Mouse (Mus musculus): ENCODE measurements around the gene Alpl.

DNA sequence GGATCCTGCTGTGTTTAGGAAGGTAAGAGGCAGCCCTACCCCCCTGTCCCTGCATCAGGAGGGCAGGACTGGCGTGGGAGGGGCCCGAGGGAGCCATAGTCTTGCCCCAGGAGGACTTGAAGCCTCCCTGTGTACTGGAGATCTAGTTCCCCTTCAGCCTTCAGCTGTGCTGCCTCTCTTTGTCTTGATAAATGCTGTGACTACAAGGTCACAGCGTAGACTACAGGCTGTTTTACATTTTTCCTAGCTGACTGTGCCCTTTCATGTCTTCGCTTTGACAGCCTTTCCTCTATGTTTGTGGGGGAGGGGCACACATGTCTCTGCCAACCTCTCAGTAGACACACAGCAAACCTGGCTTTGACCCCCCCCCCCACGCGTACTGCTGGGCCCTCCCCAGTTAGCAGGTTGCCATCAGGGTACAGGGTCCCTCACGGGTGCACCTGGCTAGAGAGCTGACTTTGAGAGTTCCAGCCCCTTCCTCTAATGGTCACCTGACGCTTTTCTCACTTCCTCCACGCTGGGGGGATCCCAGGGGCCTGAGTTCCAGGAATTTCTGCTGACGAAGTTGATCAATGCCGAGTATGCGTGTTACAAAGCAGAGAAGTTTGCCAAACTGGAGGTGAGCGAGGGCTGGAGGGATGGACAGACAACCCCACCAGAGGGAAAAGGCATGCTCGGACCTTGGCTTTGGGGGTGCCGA is 76.7 kb downstream of the Alpl start:
- TF ChIP-seq NELFE (IDR thresholded peaks at IDR 0.05; ENCODE audit: low read depth, low read length) (no peak), NRF1 (IDR thresholded peaks at IDR 0.05; ENCODE audit: insufficient read depth, low read depth, low read length, poor library complexity, severe bottlenecking) (no peak), SMC3 (IDR thresholded peaks at IDR 0.05; ENCODE audit: low read depth, low read length) (no peak), KAT2A (conservative IDR thresholded peaks at IDR 0.05; ENCODE audit: low read depth, low read length) (no peak), CTCF (IDR thresholded peaks at IDR 0.05 in 2 of 3, conservative IDR thresholded peaks at IDR 0.05 in 1 of 3; ENCODE audit: control insufficient read depth in 1 of 3, insufficient read depth in 1 of 3, low read depth in 2 of 3, low read length in 3 of 3, poor library complexity in 1 of 3, severe bottlenecking in 1 of 3) (no peak), ZC3H11A (IDR thresholded peaks at IDR 0.05; ENCODE audit: low read depth, low read length) (no peak), RCOR1 (IDR thresholded peaks at IDR 0.05; ENCODE audit: low read depth, low read length) (no peak), MYC (IDR thresholded peaks at IDR 0.05; ENCODE audit: low read depth, low read length) (no peak), MYB (IDR thresholded peaks at IDR 0.05; ENCODE audit: low read depth, low read length) (no peak), MAX (IDR thresholded peaks at IDR 0.05; ENCODE audit: low read length) (no peak), POLR2A (IDR thresholded peaks at IDR 0.05; ENCODE audit: control insufficient read depth in 1 of 2, insufficient read depth in 1 of 2, low read depth in 1 of 2, low read length in 2 of 2, poor library complexity in 1 of 2) (no peak), MAFK (IDR thresholded peaks at IDR 0.05; ENCODE audit: borderline replicate concordance, low read depth, low read length) (no peak), EP300 (IDR thresholded peaks at IDR 0.05; ENCODE audit: low read depth in 1 of 2, low read length in 2 of 2) (no peak), USF2 (IDR thresholded peaks at IDR 0.05; ENCODE audit: borderline replicate concordance in 1 of 2, insufficient read depth in 1 of 2, low read depth in 1 of 2, low read length in 2 of 2) (no peak)
